Mouse (Mus musculus): ENCODE results near the gene Ssr1.

DNA sequence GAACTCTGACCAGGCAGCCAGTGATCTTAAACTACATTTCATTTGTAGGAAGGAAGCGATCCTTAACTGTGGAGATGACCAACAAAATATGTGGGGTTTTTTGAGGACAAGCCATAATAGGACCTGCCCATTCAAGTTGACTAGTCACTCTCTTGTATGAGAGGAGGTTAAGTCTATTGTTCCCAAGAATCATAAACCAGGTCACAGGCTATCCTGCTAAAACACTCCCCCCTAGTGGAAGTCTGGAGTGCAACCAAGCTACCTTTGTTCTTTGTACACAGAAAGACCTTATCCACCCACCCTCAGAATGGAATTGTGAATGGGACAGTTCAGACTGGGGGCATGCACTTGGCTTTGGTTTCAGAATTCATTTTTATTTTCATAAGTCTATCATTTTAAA, 49.7 kb downstream of the Ssr1 start:
- TF ChIP-seq FLI1 (IDR thresholded peaks at IDR 0.05; ENCODE audit: low read length) (no peak), GATA1 (IDR thresholded peaks at IDR 0.05; ENCODE audit: borderline replicate concordance, low read length) (no peak)

All from megakaryocyte, embryonic 14.5 days (primary cell).